Mouse (Mus musculus): ENCODE data around the gene Gria1.

Gria1 gene

DNA sequence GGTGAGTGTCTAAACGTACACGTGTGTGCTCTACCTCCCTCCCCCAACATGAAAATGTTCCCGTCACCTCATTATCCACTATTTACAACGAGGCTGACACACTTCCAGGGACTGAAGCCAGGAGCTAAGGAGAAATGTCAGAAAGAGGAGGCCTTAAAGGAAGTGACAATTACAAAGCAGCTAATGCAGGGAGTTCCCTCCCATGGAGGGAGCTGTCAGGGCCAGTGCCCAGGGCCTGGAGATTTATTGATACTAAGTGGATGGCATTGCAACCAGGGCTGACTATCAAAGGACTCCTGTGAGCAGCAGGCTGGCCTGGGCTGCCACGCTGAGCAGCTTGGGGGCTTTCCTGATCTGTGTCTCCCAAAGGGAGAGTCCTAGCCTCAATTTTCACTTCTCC, 163.0 kb downstream of the Gria1 start:
- no peak for DNase-seq (ENCODE audit: low spot score in 2 of 2)

DNA sequence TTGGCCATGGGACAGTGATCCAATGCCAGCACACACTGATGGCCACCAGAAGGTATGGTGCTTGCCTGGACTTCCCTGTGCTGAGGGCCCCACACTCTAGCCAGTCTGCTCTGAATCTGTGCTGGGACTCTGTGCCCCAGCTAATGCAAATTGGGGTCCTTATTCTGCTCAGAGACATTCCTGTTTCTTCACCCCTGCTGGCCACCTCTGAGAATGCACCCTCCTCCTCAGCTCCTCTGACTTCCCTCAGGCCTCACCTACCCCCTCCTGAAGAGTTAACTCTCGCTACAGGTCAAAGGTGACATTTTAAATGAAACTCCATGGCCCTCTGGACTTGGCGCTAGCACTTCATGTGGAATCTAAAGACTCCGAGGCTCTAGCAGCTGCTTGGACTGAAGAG, 165.4 kb downstream of the Gria1 start:
- DNase-seq (ENCODE audit: low spot score in 2 of 2) = no peak

DNA sequence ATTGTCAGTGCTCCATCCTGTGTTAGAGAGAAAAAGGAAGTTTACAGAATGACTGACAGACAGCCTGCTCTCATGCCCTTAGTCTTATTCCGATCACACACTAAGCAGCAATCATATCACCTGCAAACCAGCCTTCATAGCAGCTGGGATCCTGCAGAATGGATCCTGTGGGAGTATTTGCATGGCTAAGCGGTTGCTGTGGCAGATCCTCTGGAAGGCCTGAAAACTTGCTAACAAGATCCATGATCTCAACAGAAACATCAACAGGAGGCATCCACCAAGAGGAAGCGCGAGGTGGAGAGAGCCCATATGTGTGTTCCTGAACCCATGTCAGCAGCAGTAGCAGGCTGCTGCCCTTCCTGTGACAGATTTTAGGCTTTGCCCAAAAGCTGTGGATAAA, 173.0 kb downstream of the Gria1 start:
- no peak for DNase-seq (ENCODE audit: low spot score in 2 of 2)

DNA sequence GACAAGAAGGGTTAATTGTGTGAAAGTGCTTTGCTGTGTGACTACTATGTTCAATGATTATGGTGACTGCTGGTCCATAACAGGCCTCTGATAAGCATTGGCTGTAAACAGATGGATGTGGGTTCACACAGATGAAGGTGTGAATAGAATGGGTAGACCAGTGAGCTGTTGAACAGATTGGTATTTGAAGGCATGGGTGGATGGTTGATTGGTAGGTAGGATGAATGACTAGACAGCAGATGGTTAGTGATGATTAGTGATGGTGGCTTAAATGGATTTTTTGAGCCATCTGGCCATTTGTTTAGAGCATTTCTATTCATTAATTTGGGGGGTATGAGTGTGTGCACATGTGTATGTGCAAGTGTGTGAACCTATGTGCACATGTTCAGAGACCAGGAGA, 173.9 kb downstream of the Gria1 start:
- DNase-seq (ENCODE audit: low spot score in 2 of 2) = no peak

DNA sequence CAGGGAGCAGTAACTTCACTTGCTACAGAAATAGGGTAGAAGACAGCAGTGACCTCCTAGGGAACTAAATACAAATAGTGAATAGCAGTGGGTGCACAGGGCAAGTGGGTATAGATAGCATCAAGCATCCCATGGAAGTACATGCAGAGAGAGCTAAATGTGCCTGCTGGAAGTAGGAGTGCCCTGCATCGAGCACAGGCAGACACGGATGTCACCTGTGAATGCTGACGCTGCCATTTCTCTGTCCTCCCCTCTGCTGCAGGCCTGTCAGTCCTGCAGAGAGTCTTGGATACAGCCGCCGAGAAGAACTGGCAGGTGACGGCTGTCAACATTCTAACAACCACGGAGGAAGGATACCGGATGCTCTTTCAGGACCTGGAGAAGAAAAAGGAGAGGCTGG, 178.2 kb downstream of the Gria1 start:
- no peak for DNase-seq (ENCODE audit: low spot score in 2 of 2)

DNA sequence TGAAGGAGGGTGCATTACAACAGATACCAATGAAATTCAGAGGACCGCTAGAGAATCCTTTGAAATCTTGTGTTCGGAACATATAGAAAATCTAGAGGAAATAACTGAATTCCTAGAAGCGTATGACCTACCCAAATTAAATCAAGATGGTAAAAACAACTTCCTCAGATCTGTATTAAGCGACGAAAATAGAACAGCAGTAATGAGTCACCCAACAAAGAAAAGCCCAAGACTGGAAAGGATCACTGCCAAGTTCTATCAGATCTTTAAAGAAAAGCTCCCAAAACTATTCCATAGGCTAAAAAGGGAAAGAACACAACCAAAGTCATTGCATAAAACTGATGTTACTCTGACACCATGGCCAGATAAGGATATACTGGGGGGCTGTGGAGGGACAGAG, 183.6 kb downstream of the Gria1 start:
- DNase-seq (ENCODE audit: low spot score in 2 of 2) = no peak

DNA sequence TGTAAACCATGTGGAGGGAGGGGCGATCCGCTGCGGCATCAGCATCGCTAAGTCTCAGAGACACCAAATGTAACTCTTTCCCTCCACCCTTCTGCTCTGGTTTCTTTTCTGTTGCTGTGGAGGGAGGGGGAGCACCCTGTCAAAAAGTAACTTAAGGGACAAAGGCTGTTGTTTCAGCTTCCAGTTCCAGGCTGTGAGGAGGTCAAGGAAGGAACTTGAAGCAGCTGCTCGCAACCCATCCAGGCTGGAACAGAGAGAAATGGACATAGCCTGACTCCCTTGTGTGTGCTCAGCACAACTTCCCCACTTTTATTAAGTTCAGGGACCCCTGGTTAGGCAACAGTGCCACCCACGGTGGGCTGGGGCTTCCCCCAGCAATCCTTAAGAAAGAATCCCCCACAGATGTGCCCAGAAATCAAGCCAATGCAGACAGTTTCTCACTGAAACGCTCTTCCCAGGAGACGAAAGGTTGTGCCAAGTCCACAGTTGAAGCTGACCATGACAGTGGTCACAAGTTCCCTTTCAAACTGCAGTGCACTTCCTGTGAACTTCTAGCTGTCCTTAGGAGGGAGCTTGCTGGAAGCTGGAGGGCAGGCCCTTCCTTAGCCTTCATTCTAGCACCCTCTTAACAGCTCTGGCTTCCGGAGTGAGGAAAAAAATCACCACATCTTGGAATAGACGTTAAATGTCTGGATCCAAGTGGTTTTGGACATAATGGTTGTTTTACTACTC, 190.2 kb downstream of the Gria1 start:
- DNase-seq (ENCODE audit: low spot score in 2 of 2) = no peak

DNA sequence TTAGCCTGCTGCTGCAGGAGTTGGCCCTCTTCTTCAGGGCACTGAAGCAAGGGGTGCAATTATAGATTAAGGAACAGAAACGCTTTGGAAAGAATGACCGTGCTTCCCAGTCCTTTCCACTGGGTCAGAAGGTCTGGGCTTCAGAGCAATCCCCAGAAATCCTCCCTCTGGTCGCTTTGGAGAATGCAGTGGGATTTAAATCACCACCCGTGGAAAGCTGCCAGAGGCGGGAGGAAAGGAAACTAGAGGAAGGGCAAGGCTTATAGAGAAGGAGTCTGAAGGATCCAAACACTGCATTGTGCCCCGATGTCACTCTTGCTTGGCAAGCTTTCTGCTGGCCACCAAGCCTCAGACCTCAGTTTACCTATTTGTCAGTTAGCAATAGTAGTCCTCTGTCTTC, 193.2 kb downstream of the Gria1 start:
- no peak for DNase-seq (ENCODE audit: low spot score in 2 of 2)

DNA sequence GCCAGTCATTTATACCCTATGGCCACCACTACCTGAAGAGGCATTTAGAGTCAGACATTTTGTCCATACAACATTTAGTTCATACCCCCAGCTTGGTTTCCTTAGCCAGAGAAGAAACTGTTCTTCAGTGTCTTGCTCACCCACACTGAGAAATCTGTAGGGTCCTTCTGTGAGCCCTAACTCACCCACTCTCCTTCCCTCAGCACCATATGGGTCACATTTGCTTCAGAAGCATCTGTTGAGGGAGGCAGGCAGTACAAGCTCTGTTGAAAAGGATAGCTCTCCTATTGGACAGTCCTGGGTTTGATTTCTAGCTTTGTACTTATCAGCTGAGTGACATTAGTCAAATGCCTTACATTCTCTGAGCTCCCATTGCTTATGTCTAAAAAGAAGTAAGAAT, 196.1 kb downstream of the Gria1 start:
- no peak for DNase-seq (ENCODE audit: low spot score in 2 of 2)

DNA sequence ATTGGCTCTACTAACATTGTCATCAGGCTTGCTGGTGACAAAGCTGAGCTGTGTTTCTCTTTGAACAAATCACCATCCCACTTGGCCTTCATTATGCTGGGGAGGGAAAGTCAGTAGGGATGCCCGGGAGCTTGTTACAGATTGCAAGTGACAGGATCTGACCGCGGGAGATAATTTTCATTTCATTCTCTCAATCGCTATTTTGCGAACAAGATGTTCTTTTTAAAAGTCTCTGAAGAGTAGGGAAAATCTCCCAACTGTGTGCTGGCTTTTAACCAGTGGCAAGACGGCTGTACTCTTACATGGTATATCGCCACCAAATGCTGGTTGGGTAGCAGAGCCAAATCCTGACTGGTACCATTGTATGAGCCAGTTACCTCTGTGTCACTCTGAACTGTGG, 202.9 kb downstream of the Gria1 start:
- DNase-seq (ENCODE audit: low spot score in 2 of 2) = no peak

DNA sequence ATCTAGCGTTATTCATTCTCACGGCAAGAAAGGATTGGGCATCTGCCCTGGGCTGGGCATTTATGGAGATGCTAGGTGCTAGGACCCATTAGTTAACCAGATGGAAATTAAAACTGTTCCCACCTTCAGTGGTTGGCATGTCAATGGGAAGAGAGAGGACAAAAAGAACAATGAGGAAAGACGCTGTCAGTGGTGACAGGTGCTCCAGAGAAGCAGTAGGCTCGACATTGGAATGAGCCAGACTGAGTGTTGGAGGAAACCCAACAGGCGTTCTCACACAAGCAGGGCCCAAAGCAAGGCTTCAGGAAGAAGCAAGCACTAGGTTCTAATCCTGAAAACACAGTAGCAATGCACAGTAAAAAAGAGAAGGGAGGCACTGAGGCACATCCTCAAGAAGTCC, 203.4 kb downstream of the Gria1 start:
- no peak for DNase-seq (ENCODE audit: low spot score in 2 of 2)

DNA sequence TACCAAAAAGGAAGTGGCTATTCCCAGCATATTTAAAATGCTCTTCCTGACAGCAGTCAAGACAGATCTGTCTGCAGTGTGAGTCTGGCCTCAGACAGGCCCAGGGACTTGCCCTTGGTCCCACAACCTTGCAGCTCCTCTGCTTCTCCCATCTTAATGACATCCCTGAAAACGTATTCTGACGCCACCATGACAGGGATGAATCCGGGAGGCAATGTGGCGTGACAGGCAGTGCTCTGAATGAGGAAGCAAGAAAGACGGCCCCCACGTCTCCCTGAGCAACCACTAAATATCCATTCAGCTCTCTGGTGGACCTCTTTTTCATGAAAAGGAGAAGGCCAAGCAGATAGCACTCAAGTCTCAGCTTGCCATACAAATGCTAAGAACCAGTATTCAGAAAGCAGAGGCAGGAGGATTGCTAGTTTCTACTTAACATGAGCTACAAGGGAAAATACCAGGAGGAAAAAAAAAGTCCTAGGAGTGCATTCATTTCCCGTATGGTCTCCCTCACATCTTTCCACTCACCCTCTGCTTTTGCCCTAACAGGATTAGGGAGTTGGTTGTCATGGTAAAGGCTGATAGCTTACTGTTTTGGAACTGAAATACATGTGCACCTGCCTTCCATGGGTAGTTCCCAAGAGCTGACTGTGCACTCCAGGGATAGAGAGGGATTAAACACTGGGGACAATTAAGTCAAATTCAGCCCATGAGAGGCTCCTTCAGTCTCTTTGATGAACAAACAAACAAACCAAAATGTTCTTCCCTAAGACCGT, 211.8 kb downstream of the Gria1 start:
- no peak for DNase-seq (ENCODE audit: low spot score in 2 of 2)

DNA sequence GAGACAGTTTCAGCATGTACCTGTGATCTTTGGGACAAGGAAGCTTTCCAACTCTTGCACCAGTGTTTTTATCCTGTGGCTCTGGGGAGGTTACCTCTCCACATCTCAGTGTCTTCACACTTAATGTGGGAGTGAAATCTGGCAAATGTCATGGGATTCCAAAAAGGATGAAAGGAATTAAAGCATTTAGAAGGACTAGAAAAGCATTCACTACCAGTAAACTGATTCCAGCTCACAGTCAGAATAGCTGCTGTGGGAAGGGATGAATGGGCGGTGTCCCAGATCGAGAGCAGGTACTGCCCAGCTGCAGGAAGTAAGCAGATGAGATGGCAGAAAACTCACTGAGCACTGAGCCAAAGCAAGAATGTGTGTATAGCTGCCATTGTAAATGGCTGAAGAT, 224.3 kb downstream of the Gria1 start:
- DNase-seq (ENCODE audit: low spot score in 2 of 2) = no peak

DNA sequence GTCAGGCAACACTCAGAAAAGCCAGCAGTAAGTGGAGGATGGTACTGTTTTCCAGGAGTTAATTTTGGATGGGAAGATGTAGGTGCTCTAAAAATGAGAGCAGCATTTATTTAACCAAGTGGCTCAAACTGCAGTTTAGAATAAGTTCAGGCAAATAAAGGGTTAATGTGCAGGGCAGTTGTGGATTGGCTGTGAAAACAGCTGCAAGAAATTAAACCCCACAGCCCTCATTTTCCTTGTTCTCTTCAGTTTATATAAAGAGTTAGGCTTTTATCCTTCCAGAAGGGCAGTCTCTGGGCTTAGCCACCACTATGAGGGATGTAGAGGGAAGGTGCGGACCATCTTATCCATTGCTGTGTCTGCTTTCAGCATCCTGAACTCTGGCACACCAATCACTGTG, 225.2 kb downstream of the Gria1 start:
- DNase-seq (ENCODE audit: low spot score in 2 of 2) = no peak

DNA sequence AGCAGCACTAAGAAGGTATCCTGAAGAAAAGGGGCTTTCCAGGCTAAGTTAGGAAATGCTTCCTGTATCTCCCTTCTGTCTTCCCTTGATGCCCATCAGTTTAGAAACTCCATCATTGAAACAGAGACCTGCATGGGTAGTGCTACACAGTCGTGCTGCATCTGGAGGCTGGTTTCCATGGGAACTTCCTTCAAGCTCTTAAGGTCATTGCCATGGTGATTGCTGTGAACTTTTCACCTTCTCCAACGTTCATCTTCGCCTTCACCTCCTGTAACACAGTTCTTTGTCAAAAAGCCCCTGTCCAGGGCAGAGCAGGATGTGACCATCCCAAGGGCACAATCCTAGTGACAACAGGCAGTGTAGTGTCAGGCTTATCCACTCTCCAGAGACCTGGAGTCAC, 228.6 kb downstream of the Gria1 start:
- DNase-seq (ENCODE audit: low spot score in 2 of 2) = no peak

DNA sequence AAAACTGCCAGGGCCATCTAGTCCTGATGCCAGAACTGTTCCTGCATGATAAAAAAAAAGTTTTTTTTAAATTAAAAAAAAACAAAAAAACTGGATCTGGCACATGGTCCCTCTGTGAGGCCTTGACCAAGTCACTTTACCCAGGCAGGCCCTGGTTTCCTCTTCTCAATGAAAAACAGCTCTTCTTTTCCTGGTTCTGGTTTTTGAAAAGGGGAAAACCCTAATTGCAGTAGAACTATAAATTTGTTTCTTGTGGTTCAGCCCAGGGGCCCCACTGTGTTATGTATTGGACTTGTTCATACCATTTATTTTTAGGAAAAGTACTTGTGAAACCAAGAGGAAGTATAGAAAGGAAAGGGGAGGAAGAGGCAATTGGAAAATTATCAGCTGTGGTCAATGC, 232.6 kb downstream of the Gria1 start:
- no peak for DNase-seq (ENCODE audit: low spot score in 2 of 2)

DNA sequence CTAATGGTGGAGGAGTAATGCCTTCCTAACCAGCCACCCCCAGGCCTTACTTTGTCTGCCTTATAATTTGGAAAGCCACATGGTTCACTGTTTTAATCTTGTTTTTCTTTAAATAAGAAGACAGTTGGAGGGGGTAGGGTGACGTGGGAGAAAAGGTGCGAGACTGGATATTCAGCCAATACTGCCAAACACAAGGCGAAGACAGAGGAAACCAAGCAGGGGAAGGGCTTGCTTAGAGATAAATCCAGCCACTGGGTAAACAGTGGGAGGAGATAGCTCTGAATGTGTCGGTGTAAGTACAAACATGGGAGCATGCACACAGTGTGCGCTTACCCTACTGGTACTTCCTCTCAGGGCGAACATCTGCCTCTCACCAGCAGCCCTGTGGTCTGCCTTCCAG, 233.4 kb downstream of the Gria1 start:
- DNase-seq (ENCODE audit: low spot score in 2 of 2) = no peak

DNA sequence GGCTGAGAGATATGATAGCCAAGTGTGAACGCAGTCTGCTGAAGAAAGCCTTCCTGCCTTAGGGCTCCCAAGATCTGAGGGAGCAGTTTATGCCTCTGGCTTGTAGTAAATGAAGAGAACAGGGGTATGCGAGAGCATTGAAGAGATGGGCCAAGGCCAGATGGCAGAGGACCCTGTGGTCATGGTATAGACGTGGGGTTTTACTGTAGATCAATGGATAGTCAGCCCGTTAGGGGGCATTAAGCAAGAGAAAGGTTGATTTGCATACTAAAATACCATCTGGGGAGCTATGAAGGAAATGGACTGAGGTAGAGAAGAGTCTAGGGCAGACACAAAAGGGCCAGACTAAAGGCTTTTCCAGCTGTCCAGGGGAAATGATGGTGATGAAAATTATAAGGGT, 237.7 kb downstream of the Gria1 start:
- DNase-seq (ENCODE audit: low spot score in 2 of 2) = no peak

DNA sequence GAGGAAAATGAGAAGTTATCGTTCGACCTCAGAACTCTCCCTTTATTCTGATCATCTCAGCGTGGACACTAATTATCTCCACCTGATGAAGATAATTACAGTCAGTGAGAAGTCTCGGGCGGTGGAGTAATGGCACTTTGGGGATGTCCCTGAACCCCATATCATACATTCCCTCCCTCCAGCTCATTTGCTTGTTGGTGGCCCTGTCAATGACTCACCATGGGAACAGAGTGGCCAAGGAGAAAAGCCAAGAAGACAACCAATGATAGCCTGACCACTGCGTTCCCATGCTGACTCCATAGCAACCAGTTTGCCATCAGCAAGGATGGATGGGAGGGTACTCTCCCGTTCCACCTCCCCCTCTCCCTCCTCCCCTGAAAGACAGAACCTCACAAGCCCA, 238.9 kb downstream of the Gria1 start:
- no peak for DNase-seq (ENCODE audit: low spot score in 2 of 2)

DNA sequence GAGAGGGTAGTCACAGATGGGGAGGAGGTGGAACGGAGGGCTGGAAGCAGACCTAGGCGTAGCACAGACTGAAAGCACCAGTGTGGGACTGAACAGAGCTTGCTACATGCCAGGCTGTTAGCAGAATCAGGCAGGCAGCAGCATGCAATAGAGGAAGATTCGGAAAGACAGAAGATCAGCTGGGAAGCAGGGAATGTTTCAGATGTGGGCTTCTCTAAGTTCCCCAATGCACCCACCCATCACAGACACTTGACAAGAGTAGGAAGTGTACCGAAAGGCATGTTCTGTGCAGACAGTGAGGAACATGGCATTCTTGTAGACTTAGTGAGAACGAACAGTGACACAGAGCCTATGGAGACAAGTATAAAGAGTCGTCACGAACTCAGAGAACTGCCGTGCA, 260.5 kb downstream of the Gria1 start:
- DNase-seq (ENCODE audit: low spot score in 2 of 2) = no peak

DNA sequence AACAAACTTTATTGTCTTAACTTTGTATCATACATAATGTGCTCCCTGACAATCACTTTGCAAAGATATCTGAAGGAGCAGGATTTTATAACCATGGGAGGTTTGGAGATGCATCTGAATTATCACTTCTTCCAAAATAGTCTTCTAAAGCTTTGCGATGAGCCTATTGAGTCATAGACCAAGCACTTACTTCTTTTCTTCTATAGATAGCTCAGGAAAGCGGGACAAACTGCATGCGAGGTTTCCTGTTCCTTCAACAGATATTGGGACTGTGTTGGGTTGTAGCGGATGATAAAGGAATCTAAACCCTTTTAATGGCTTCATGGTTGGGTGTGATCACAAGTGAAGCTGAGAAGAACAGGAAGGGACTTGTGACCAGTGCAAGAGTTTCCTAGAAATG, 263.5 kb downstream of the Gria1 start:
- DNase-seq (ENCODE audit: low spot score in 2 of 2) = no peak

DNA sequence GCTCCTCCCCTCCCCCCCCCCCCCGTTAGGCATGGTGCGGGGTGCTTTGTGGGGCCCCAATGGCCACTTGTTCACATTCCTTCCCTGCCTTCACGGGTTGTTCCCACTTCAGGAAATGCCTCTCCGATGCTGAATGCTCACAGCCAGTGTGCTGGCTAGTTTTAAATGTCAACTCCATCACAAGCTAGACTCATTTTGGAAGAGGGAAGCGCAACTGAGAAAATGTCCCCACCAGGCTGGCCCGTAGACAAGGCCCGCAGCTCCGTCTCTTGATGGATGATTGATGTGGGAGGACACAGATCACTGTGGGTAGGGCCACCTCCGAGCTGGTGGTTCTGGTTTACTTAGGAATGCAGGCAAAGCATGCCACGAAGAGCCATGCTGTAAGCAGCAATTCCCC, 266.9 kb downstream of the Gria1 start:
- DNase-seq (ENCODE audit: low spot score in 2 of 2) = no peak

DNA sequence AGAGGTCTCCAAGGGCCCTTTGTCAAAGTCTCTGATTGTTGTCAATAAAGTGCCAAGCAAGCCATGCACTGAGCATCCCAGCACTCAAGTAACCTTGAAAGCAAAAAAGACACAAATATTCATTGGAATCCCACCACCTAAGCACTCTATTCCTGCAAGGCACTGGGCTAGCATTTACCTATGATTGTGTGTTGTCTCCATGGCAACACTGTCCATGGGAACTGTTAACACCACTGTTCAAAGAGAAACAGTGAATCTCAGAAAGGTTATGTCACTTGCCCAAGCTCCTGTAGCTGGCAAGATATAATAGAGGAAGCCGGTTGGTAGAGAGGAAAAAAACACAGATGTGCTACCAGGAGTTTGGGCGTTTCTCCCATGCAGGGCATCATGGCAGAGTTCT, 274.9 kb downstream of the Gria1 start:
- DNase-seq (ENCODE audit: low spot score in 2 of 2) = no peak

DNA sequence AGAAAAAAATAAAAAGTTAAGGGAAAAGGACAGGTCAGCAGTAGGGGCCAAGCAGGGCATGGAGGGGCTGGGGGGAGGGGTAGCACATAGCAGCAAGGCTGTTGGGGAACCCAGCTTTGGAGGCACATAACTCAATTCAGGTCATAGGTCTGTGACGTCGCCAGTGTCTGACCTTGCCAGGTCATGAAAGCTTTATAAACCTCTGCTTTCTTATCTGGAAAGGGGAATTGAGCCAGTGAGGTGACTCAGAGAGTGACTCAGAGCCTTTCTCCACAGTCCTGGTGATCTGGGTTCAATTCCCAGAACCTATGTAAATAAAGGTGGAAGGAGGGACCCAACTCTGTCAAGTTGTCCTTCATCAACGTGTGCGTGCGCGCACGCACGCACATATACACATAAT, 286.2 kb downstream of the Gria1 start:
- no peak for DNase-seq (ENCODE audit: low spot score in 2 of 2)

Measured in urinary bladder, postnatal 36 days (tissue).